Mouse (Mus musculus) forebrain, embryonic 16.5 days (tissue): ENCODE data around the gene Skap1. TPM values are rescaled to one million over a fixed set of nuclear protein-coding genes. Genes with fewer than 3 reads are reported as not detected.

Experiments
- polyA plus RNA-seq: library from polyadenylated mRNA; unstranded; fragments of >200 nt; fragmentation: Nextera tagmentation; extraction: Ambion mirVana; gene quantifications from 2 replicates; pipeline ENCODE4 v1.2.1, GENCODE M21; 2015

Gene Skap1
- polyA plus RNA-seq, 1 experiment from 2014 or later = 3.4 TPM

Other genes starting within 250 kb of the Skap1 start
- gene Hoxb9, start 193.1 kb upstream of the Skap1 start, polyA plus RNA-seq = not detected in 2 replicates
- not detected in 2 replicates for gene Hoxb8, start 182.7 kb upstream of the Skap1 start, polyA plus RNA-seq
- not detected in 2 replicates for gene Hoxb7, start 178.0 kb upstream of the Skap1 start, polyA plus RNA-seq
- not detected in 2 replicates for gene Hoxb6, start 172.1 kb upstream of the Skap1 start, polyA plus RNA-seq
- not detected in 2 replicates for gene Hoxb5, start 161.3 kb upstream of the Skap1 start, polyA plus RNA-seq
- not detected in 2 replicates for gene Hoxb4, start 146.3 kb upstream of the Skap1 start, polyA plus RNA-seq
- not detected in 2 replicates for gene Hoxb3, start 141.3 kb upstream of the Skap1 start, polyA plus RNA-seq
- not detected in 2 replicates for gene Hoxb2, start 114.1 kb upstream of the Skap1 start, polyA plus RNA-seq
- gene Hoxb1, start 98.8 kb upstream of the Skap1 start, polyA plus RNA-seq = not detected in 2 replicates